In the genomic region with DNA sequence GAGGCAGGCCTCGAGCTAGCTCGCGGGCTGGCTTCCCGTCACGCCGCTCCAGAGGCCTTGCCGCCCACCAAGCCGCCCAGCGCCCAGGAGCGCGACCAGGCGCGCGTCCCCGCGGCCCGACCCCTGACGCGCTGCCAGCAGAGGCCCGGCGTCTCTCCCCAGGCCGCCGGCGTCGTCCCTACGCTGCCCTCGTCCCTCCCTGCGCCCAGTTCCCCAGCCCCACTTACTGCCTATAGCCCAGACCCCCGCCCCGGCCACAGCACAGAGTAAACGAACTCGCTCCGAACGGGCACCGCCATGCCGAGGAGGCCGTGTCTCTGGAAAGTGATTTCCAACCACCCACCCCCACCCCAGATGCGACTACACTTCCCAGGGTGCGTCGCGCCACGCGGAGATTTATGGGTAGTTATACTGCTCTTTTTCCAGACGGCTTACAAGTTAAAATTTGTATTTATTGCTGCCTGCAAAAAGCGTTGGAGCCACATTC, we compare ENCODE assay signal across 8 mouse cellular contexts. TPM values are rescaled to one million over a fixed set of nuclear protein-coding genes. Genes with fewer than 3 reads are reported as not detected.
A peak's percentile ranks its signal among the peaks of the same experiment; 100 is the strongest.
DNase-seq lines count a peak whose midpoint lies in the region; ATAC-seq and TF ChIP-seq lines count a peak whose summit lies in the region.

Usp40 (minus strand) TSS at position 341 of the 487 bp plus-strand sequence.

- TF ChIP-seq EP300 in CH12.LX (IDR thresholded peaks at IDR 0.05; ENCODE audit: low read length) = no peak
- TF ChIP-seq EP300 in heart, postnatal 0 days (IDR thresholded peaks at IDR 0.05; ENCODE audit: low read depth) = no peak

- peak; percentile 95 for ATAC-seq in forebrain, embryonic 12.5 days (ENCODE audit: low FRiP score)
- peak; percentile 93 for ATAC-seq in heart, postnatal 0 days (ENCODE audit: insufficient read depth, low read depth)
- peak; percentile 83 for ATAC-seq in liver, embryonic 16.5 days (ENCODE audit: low read depth)
- peak; percentile 96 for ATAC-seq in neural tube, embryonic 14.5 days (ENCODE audit: low read depth)

- H3K79me2 ChIP-seq in CH12.LX (replicated peaks; ENCODE audit: control insufficient read depth, extremely low read depth, insufficient read depth, poor library complexity, severe bottlenecking) = no peaks in the 10 kb centered on the region; the same call in 1 of the 2 replicates

- peak within 1 kb of the TSS; percentile 72 for H3K9ac ChIP-seq in CH12.LX (ENCODE audit: insufficient read depth, low read depth)
- H3K9ac ChIP-seq in forebrain, embryonic 12.5 days = peak within 1 kb of the TSS; percentile 86
- H3K9ac ChIP-seq in heart, postnatal 0 days (replicated peaks; ENCODE audit: low read depth, low read length) = peak within 1 kb of the TSS; percentile 85
- H3K9ac ChIP-seq in liver, embryonic 16.5 days (ENCODE audit: low read depth, low read length) = peak within 1 kb of the TSS; percentile 87
- H3K9ac ChIP-seq in neural tube, embryonic 14.5 days (replicated peaks; ENCODE audit: low read depth, low read length) = peak within 1 kb of the TSS; percentile 77

- peak within 1 kb of the TSS; percentile 68 for H3K4me2 ChIP-seq in CH12.LX (ENCODE audit: insufficient read depth, low read depth, poor library complexity, severe bottlenecking)
- H3K4me2 ChIP-seq in forebrain, embryonic 12.5 days = peak within 1 kb of the TSS; percentile 65
- H3K4me2 ChIP-seq in heart, postnatal 0 days (ENCODE audit: low read depth, low read length) = peak within 1 kb of the TSS; percentile 64
- peak within 1 kb of the TSS; percentile 83 for H3K4me2 ChIP-seq in liver, embryonic 16.5 days (ENCODE audit: low read depth, low read length)
- H3K4me2 ChIP-seq in neural tube, embryonic 14.5 days (ENCODE audit: low read depth, low read length) = peak within 1 kb of the TSS; percentile 70

- peak within 1 kb of the TSS; percentile 75 to 91 (median 82) for H3K4me3 ChIP-seq in CH12.LX (replicated peaks in 1 of 3; ENCODE audit: low read depth in 2 of 3, low read length in 2 of 3, poor library complexity in 1 of 3)
- H3K4me3 ChIP-seq in forebrain, embryonic 12.5 days (replicated peaks) = peak within 1 kb of the TSS; percentile 74
- peak within 1 kb of the TSS; percentile 64 for H3K4me3 ChIP-seq in heart, postnatal 0 days (ENCODE audit: low read depth, low read length)
- H3K4me3 ChIP-seq in liver, embryonic 16.5 days (ENCODE audit: low read depth, low read length) = peak within 1 kb of the TSS; percentile 76
- H3K4me3 ChIP-seq in neural tube, embryonic 14.5 days (ENCODE audit: low read depth, low read length) = peak within 1 kb of the TSS; percentile 66

- H3K27me3 ChIP-seq in CH12.LX (replicated peaks) = peaks cover 5% of the 10 kb centered on the region
- no peaks in the 10 kb centered on the region for H3K27me3 ChIP-seq in forebrain, embryonic 12.5 days
- no peaks in the 10 kb centered on the region for H3K27me3 ChIP-seq in heart, postnatal 0 days (ENCODE audit: control insufficient read depth, insufficient read depth, low read length)
- H3K27me3 ChIP-seq in liver, embryonic 16.5 days (ENCODE audit: control insufficient read depth, insufficient read depth, low read depth, low read length) = no peaks in the 10 kb centered on the region
- H3K27me3 ChIP-seq in neural tube, embryonic 14.5 days (ENCODE audit: control insufficient read depth, insufficient read depth, low read length) = no peaks in the 10 kb centered on the region

- DNase-seq in CH12.LX (ENCODE audit: extremely low read depth) = peak; percentile 75
- peak; percentile 50 for DNase-seq in c-Kit-positive CD71-positive TER-119-negative erythroid progenitor cells, embryonic 14.5 days (ENCODE audit: low read depth)
- DNase-seq in heart, postnatal 0 days (ENCODE audit: low spot score) = peak; percentile 60
- peak; percentile 85 to 91 for DNase-seq in kidney, postnatal 4 days
- DNase-seq in testis, postnatal 10 days (ENCODE audit: low spot score) = peak; percentile 88

- no peaks in the 10 kb centered on the region for H3K9me3 ChIP-seq in CH12.LX (replicated peaks; ENCODE audit: low read length)
- no peaks in the 10 kb centered on the region for H3K9me3 ChIP-seq in forebrain, embryonic 12.5 days
- no peaks in the 10 kb centered on the region for H3K9me3 ChIP-seq in heart, postnatal 0 days (replicated peaks; ENCODE audit: control insufficient read depth, low read length)
- no peaks in the 10 kb centered on the region for H3K9me3 ChIP-seq in liver, embryonic 16.5 days (replicated peaks; ENCODE audit: control insufficient read depth, low read length)
- no peaks in the 10 kb centered on the region for H3K9me3 ChIP-seq in neural tube, embryonic 14.5 days (ENCODE audit: control insufficient read depth, low read length)

- no peak for TF ChIP-seq CTCF in CH12.LX (conservative IDR thresholded peaks at IDR 0.05 in 1 of 2, IDR thresholded peaks at IDR 0.05 in 1 of 2; ENCODE audit: low read depth in 2 of 2, low read length in 2 of 2)
- TF ChIP-seq CTCF in heart, postnatal 0 days (IDR thresholded peaks at IDR 0.05; ENCODE audit: low read depth) = peak; percentile 3; the same call in 1 of the 2 replicates

- peak; percentile 84 for TF ChIP-seq POLR2A in CH12.LX (IDR thresholded peaks at IDR 0.05; ENCODE audit: low read depth, low read length)

- peaks cover 10 to 25% of the 10 kb centered on the region in 2 experiments for H3K36me3 ChIP-seq in CH12.LX (replicated peaks in 1 of 2; ENCODE audit: control insufficient read depth in 1 of 2, insufficient read depth in 1 of 2, low read length in 1 of 2)
- peaks cover 12% of the 10 kb centered on the region for H3K36me3 ChIP-seq in forebrain, embryonic 12.5 days (replicated peaks)
- peaks cover 13% of the 10 kb centered on the region; the same call in 1 of the 2 replicates for H3K36me3 ChIP-seq in heart, postnatal 0 days (replicated peaks; ENCODE audit: control insufficient read depth, insufficient read depth, low read length)
- H3K36me3 ChIP-seq in liver, embryonic 16.5 days (ENCODE audit: control insufficient read depth, insufficient read depth) = no peaks in the 10 kb centered on the region
- no peaks in the 10 kb centered on the region for H3K36me3 ChIP-seq in neural tube, embryonic 14.5 days (ENCODE audit: control insufficient read depth, insufficient read depth, low read length)

- peak within 1 kb of the TSS; percentile 16; the same call in 1 of the 2 replicates for H3K27ac ChIP-seq in CH12.LX (ENCODE audit: insufficient read depth, low read depth)
- peak within 1 kb of the TSS; percentile 90 for H3K27ac ChIP-seq in forebrain, embryonic 12.5 days
- peak within 1 kb of the TSS; percentile 83 for H3K27ac ChIP-seq in heart, postnatal 0 days (ENCODE audit: low read depth)
- H3K27ac ChIP-seq in liver, embryonic 16.5 days (ENCODE audit: low read length) = peak within 1 kb of the TSS; percentile 74
- H3K27ac ChIP-seq in neural tube, embryonic 14.5 days (ENCODE audit: low read depth, low read length) = peak within 1 kb of the TSS; percentile 94

- under 1% methylated on average over 45 of the region's 45 CpGs for WGBS in forebrain, embryonic 12.5 days
- WGBS in heart, postnatal 0 days = under 1% methylated on average over 45 of the region's 45 CpGs
- under 1% methylated on average over 45 of the region's 45 CpGs for WGBS in liver, embryonic 16.5 days (ENCODE audit: insufficient replicate concordance)
- under 1% methylated on average over 45 of the region's 45 CpGs for WGBS in neural tube, embryonic 14.5 days

- in situ Hi-C loops in CH12.LX (cut with MboI; ENCODE audit: low pct_ligation_motif_present, low pct_unique_long_range_greater_than_20kb, low sequenced_read_pairs) = no loop called here

- peaks cover 3 to 29% of the 10 kb centered on the region in 2 experiments; a peak in 3 of 4 replicates for H3K4me1 ChIP-seq in CH12.LX (ENCODE audit: control insufficient read depth in 1 of 2, insufficient read depth in 2 of 2)
- H3K4me1 ChIP-seq in forebrain, embryonic 12.5 days = peaks cover 9% of the 10 kb centered on the region
- H3K4me1 ChIP-seq in heart, postnatal 0 days (ENCODE audit: control insufficient read depth, insufficient read depth) = peaks cover 8% of the 10 kb centered on the region
- peaks cover 7% of the 10 kb centered on the region for H3K4me1 ChIP-seq in liver, embryonic 16.5 days (ENCODE audit: control insufficient read depth, low read depth, low read length)
- peaks cover 14% of the 10 kb centered on the region for H3K4me1 ChIP-seq in neural tube, embryonic 14.5 days (ENCODE audit: control insufficient read depth, insufficient read depth, low read length)

- TF ChIP-seq RAD21 in CH12.LX (IDR thresholded peaks at IDR 0.05; ENCODE audit: low read depth, low read length) = no peak

- dilution Hi-C loops in CH12.LX (cut with MboI; ENCODE audit: extremely low pct_ligation_motif_present, extremely low pct_unique_long_range_greater_than_20kb, low sequenced_read_pairs) = no loop called here

TF ChIP-seq in CH12.LX, 34 proteins besides CTCF, POLR2A, EP300 and RAD21 (continues in another document):
- TF ChIP-seq CHD2 (IDR thresholded peaks at IDR 0.05; ENCODE audit: low read length) (peak; percentile 57; the same call in 1 of the 2 replicates), ETS1 (conservative IDR thresholded peaks at IDR 0.05; ENCODE audit: low read depth, low read length) (no peak), CHD1 (IDR thresholded peaks at IDR 0.05; ENCODE audit: low read depth, low read length) (no peak), TBP (conservative IDR thresholded peaks at IDR 0.05; ENCODE audit: low read depth, low read length) (peak; percentile 56; the same call in 1 of the 2 replicates), NELFE (IDR thresholded peaks at IDR 0.05; ENCODE audit: low read depth, low read length) (peak; percentile 65), HCFC1 (IDR thresholded peaks at IDR 0.05; ENCODE audit: low read depth, low read length) (peak; percentile 98), GABPA (IDR thresholded peaks at IDR 0.05; ENCODE audit: insufficient replicate concordance, low read depth, low read length) (peak; percentile 14; the same call in 1 of the 2 replicates), JUND (conservative IDR thresholded peaks at IDR 0.05; ENCODE audit: low read depth, low read length) (no peak), RCOR1 (conservative IDR thresholded peaks at IDR 0.05; ENCODE audit: low read depth, low read length) (no peak), TCF12 (IDR thresholded peaks at IDR 0.05; ENCODE audit: low read depth, low read length) (peak; percentile 72), MXI1 (IDR thresholded peaks at IDR 0.05; ENCODE audit: low read depth, low read length) (0 out of 2 replicates have a peak, but pooled peaks have one; percentile 47)

RNA-seq across cellular contexts. Expression of gene Usp40, which starts in this region (rescaled TPM):
- total RNA-seq in CH12.LX (2012; rRNA removed) (12.7 and 14.4 TPM in 2 replicates), CH12.LX (2014; rRNA removed) (15.4 and 16.9 TPM in 2 replicates)
- 14.0 and 14.8 TPM in 2 replicates for polyA plus RNA-seq in CH12.LX (2012; ENCODE audit: insufficient read length, low read depth)
- 39.8 and 40.1 TPM in 2 replicates for polyA plus RNA-seq in forebrain, embryonic 12.5 days (2016; fragmentation: Nextera tagmentation; extraction: Ambion mirVana)
- 27.4 and 33.5 TPM in 2 replicates for total RNA-seq in heart, postnatal 0 days (2014; rRNA removed; ENCODE audit: low replicate concordance)
- 15.7 and 18.6 TPM in 2 replicates for polyA plus RNA-seq in heart, postnatal 0 days (2015; fragmentation: Nextera tagmentation; extraction: Ambion mirVana)
- 8.7 and 10.0 TPM in 2 replicates for polyA plus RNA-seq in liver, embryonic 16.5 days (2015; fragmentation: Nextera tagmentation; extraction: Ambion mirVana)
- polyA plus RNA-seq in neural tube, embryonic 14.5 days (2014; fragmentation: Nextera tagmentation; extraction: Ambion mirVana) = 22.0 and 22.1 TPM in 2 replicates

Comparison
In these comparisons a context has a peak if more than half of its experiments do, and no peak if none do; other contexts are left out.
1. Peak in every context shown above with its lines: DNase-seq, ATAC-seq, H3K4me3 ChIP-seq and H3K27ac ChIP-seq.
2. H3K27ac ChIP-seq: peak in every context shown above with its lines; median percentile 94 in neural tube, embryonic 14.5 days; 90 in forebrain, embryonic 12.5 days; 83 in heart, postnatal 0 days; 74 in liver, embryonic 16.5 days; 16 in CH12.LX.